Mouse (Mus musculus) kidney, adult 2 months (tissue): ENCODE results near the gene Lamtor1.

Experiments
- CTCF ChIP-seq: fragments of 200-500 bp; conservative IDR thresholded peaks from 2 replicates; pipeline ENCODE4 v1.5.1; 2011; ENCODE audit warnings: low read depth, mild to moderate bottlenecking, control low read depth, low read length, moderate library complexity, mixed read lengths; ENCODE audit not compliant: insufficient read depth, insufficient read length
- POLR2A ChIP-seq: fragments of 200-500 bp; IDR thresholded peaks from one replicate; pipeline ENCODE4 v1.6.1; 2011; ENCODE audit warnings: low read depth, low read length, control low read depth

DNA sequence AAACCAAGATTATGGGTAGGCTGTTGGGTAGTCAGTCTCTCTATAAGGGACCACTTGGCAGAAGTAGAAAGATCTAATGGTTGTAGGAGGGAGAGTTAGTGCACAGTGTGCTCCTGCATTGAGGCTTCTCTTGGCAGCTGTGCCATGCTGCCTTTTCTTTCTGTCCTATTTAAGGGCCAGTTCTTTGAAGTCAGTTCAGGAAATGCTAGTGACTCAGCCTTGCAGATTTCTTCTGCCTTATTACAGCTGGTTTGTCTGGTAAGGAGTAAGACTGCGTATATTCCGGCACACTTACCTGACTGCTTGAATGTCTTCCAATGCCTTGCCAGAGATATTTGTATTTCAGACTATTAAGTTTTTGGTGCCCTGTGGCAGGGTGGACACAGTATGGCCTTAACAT, 48.5 kb downstream of the Lamtor1 start:
- no peak for TF ChIP-seq POLR2A
- no peak for TF ChIP-seq CTCF
